Mouse (Mus musculus): ENCODE results near the gene 4933406M09Rik. TPM values are rescaled to one million over a fixed set of nuclear protein-coding genes. Genes with fewer than 3 reads are reported as not detected.

4933406M09Rik gene
- polyA plus RNA-seq, 1 experiment = not detected

GRCm38 (mm10) chr1:134415168-134415831 lies 29.6 kb downstream of the 4933406M09Rik start, which contains the start of gene Adipor1:
TSS of gene Adipor1 (plus strand) at chr1:134415378.
- Histone ChIP-seq H3K27ac (ENCODE audit: insufficient read depth, low read depth, low read length) (peak within 1 kb of the TSS; percentile 71), H3K4me1 (ENCODE audit: control insufficient read depth, insufficient read depth, insufficient read length, low read length) (peaks cover 18% of the 10 kb centered on the region; the same call in 1 of the 2 replicates), H3K4me3 (ENCODE audit: low read depth, low read length) (peak within 1 kb of the TSS; percentile 97), H3K36me3 (ENCODE audit: control insufficient read depth, insufficient read depth, low read length) (no peaks in the 10 kb centered on the region), H3K27me3 (ENCODE audit: control insufficient read depth, insufficient read depth, low read length) (no peaks in the 10 kb centered on the region)
- TF ChIP-seq POLR2A (IDR thresholded peaks at IDR 0.05; ENCODE audit: low read depth, low read length) (peak; percentile 76), CTCF (IDR thresholded peaks at IDR 0.05; ENCODE audit: extremely low read depth, insufficient read length, insufficient replicate concordance, low read depth, low read length) (no peak)
- under 1% methylated on average over 70 of the region's 77 CpGs for WGBS

GRCm38 (mm10) chr1:134418414-134418975 lies 32.8 kb downstream of the 4933406M09Rik start:
- Histone ChIP-seq H3K36me3 (ENCODE audit: control insufficient read depth, insufficient read depth, low read length) (peaks cover 6% of the 10 kb centered on the region), H3K27me3 (ENCODE audit: control insufficient read depth, insufficient read depth, low read length) (no peaks in the 10 kb centered on the region), H3K4me1 (ENCODE audit: control insufficient read depth, insufficient read depth, insufficient read length, low read length) (peaks cover 32% of the 10 kb centered on the region), H3K27ac (ENCODE audit: insufficient read depth, low read depth, low read length) (peak overlapping the region; percentile 35; the same call in 1 of the 2 replicates), H3K4me3 (ENCODE audit: low read depth, low read length) (no peak overlapping the region)
- 52% methylated on average over 2 of the region's 2 CpGs for WGBS
- TF ChIP-seq POLR2A (IDR thresholded peaks at IDR 0.05; ENCODE audit: low read depth, low read length) = no peak
- TF ChIP-seq CTCF (IDR thresholded peaks at IDR 0.05; ENCODE audit: extremely low read depth, insufficient read length, insufficient replicate concordance, low read depth, low read length) = no peak

DNA sequence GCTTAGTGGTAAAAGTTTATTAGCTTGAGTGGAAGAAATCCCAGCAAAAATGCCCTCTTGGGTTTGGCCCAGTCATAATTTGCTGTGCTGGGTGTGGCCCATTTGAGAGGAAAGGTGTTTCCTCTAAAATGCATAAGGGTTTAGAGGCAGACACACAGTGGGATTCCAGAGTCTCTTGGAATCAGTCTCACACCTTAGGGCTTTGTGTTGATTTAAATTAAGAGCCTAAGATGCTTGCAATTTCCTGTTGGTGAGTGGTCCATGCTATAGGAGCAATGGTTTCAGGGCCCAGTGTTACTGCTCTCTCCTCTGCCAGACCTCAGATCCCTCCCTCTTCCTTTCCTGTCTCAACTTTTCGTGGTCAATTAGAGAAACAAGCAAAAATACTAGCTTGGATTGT lies 33.4 kb downstream of the 4933406M09Rik start:
- peak overlapping the region; percentile 73 for H3K27ac ChIP-seq (ENCODE audit: insufficient read depth, low read depth, low read length)
- WGBS = 3% methylated on average over 1 of the region's 1 CpGs
- no peaks in the 10 kb centered on the region for H3K27me3 ChIP-seq (ENCODE audit: control insufficient read depth, insufficient read depth, low read length)
- no peak for TF ChIP-seq CTCF (IDR thresholded peaks at IDR 0.05; ENCODE audit: extremely low read depth, insufficient read length, insufficient replicate concordance, low read depth, low read length)
- no peak for TF ChIP-seq POLR2A (IDR thresholded peaks at IDR 0.05; ENCODE audit: low read depth, low read length)
- no peak overlapping the region for H3K4me3 ChIP-seq (ENCODE audit: low read depth, low read length)
- peaks cover 32% of the 10 kb centered on the region for H3K4me1 ChIP-seq (ENCODE audit: control insufficient read depth, insufficient read depth, insufficient read length, low read length)
- peaks cover 11% of the 10 kb centered on the region for H3K36me3 ChIP-seq (ENCODE audit: control insufficient read depth, insufficient read depth, low read length)

DNA sequence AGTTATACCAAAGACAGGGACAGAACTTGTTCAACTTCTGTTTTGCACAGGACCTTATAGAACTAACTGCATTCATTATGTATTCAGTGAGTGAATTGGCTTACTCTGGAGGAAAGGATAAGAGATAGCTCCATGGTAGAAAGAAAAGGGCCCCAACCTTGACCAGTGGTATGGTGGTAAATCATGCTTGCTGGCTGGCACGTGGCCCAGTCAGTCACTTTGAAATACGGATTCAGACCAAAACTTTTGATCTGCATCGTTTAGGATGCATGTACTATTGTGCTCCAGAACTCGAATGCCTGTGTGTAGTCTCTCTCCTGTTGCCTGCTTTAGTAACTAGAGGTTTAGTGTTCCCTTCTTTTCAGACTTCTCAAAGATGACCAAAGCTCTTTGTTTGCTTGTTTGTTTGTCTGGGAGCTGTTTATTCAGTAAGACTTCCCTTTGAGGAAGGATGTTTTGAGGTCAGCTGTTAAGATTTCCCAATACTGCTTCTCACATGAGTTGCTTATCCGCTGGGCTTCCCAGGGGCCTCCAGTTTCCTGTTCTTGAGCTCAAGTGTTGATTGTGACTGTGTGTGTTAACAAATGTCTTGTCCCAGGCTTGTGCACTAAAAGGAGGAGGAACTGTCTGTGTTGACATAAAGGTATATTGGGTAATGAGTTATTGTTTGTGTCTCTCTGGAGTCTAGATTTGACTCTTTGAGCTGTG lies 34.2 kb downstream of the 4933406M09Rik start:
- no peaks in the 10 kb centered on the region for H3K27me3 ChIP-seq (ENCODE audit: control insufficient read depth, insufficient read depth, low read length)
- peak overlapping the region; percentile 73 for H3K27ac ChIP-seq (ENCODE audit: insufficient read depth, low read depth, low read length)
- H3K4me3 ChIP-seq (ENCODE audit: low read depth, low read length) = no peak overlapping the region
- peaks cover 18% of the 10 kb centered on the region for H3K36me3 ChIP-seq (ENCODE audit: control insufficient read depth, insufficient read depth, low read length)
- peaks cover 32% of the 10 kb centered on the region for H3K4me1 ChIP-seq (ENCODE audit: control insufficient read depth, insufficient read depth, insufficient read length, low read length)
- 14% methylated on average over 5 of the region's 5 CpGs for WGBS
- TF ChIP-seq CTCF (IDR thresholded peaks at IDR 0.05; ENCODE audit: extremely low read depth, insufficient read length, insufficient replicate concordance, low read depth, low read length) = no peak
- TF ChIP-seq POLR2A (IDR thresholded peaks at IDR 0.05; ENCODE audit: low read depth, low read length) = no peak

GRCm38 (mm10) chr1:134423911-134424310 lies 38.2 kb downstream of the 4933406M09Rik start:
- 59% methylated on average over 10 of the region's 10 CpGs for WGBS
- Histone ChIP-seq H3K27ac (ENCODE audit: insufficient read depth, low read depth, low read length) (no peak overlapping the region), H3K4me3 (ENCODE audit: low read depth, low read length) (no peak overlapping the region), H3K4me1 (ENCODE audit: control insufficient read depth, insufficient read depth, insufficient read length, low read length) (peaks cover 27% of the 10 kb centered on the region), H3K27me3 (ENCODE audit: control insufficient read depth, insufficient read depth, low read length) (no peaks in the 10 kb centered on the region), H3K36me3 (ENCODE audit: control insufficient read depth, insufficient read depth, low read length) (peaks cover 55% of the 10 kb centered on the region)
- TF ChIP-seq CTCF (IDR thresholded peaks at IDR 0.05; ENCODE audit: extremely low read depth, insufficient read length, insufficient replicate concordance, low read depth, low read length) = no peak
- no peak for TF ChIP-seq POLR2A (IDR thresholded peaks at IDR 0.05; ENCODE audit: low read depth, low read length)

DNA sequence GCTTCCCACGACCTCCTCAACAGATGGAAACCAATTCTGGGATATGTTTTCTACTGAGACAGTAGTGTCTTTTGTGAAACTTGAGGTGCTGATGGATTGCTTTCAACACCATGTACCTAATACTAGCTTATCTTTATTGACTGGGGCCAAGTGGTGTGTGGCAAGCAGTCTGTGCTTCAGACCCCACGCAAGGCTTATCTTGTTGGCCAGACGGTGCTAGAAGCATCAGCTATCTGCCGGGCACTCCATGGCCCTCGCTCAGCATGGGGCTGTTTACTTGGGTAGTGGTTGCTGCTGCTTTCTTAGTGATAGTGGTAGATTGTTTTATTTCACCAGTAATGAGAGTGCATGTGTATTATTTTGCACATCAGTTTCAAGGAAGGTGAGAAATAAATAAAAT lies 40.5 kb downstream of the 4933406M09Rik start:
- 66% methylated on average over 5 of the region's 5 CpGs for WGBS
- Histone ChIP-seq H3K27me3 (ENCODE audit: control insufficient read depth, insufficient read depth, low read length) (no peaks in the 10 kb centered on the region), H3K27ac (ENCODE audit: insufficient read depth, low read depth, low read length) (no peak overlapping the region), H3K4me3 (ENCODE audit: low read depth, low read length) (no peak overlapping the region), H3K4me1 (ENCODE audit: control insufficient read depth, insufficient read depth, insufficient read length, low read length) (peaks cover 5% of the 10 kb centered on the region), H3K36me3 (ENCODE audit: control insufficient read depth, insufficient read depth, low read length) (peaks cover 72% of the 10 kb centered on the region)
- no peak for TF ChIP-seq CTCF (IDR thresholded peaks at IDR 0.05; ENCODE audit: extremely low read depth, insufficient read length, insufficient replicate concordance, low read depth, low read length)
- TF ChIP-seq POLR2A (IDR thresholded peaks at IDR 0.05; ENCODE audit: low read depth, low read length) = no peak

GRCm38 (mm10) chr1:134433002-134433401 lies 47.3 kb downstream of the 4933406M09Rik start:
- Histone ChIP-seq H3K4me3 (ENCODE audit: low read depth, low read length) (no peak overlapping the region), H3K27me3 (ENCODE audit: control insufficient read depth, insufficient read depth, low read length) (no peaks in the 10 kb centered on the region), H3K4me1 (ENCODE audit: control insufficient read depth, insufficient read depth, insufficient read length, low read length) (no peaks in the 10 kb centered on the region), H3K36me3 (ENCODE audit: control insufficient read depth, insufficient read depth, low read length) (peaks cover 43% of the 10 kb centered on the region), H3K27ac (ENCODE audit: insufficient read depth, low read depth, low read length) (no peak overlapping the region)
- no peak for TF ChIP-seq POLR2A (IDR thresholded peaks at IDR 0.05; ENCODE audit: low read depth, low read length)
- no peak for TF ChIP-seq CTCF (IDR thresholded peaks at IDR 0.05; ENCODE audit: extremely low read depth, insufficient read length, insufficient replicate concordance, low read depth, low read length)
- 79% methylated on average over 10 of the region's 10 CpGs for WGBS
